Mouse (Mus musculus): ENCODE data around the gene Gpr179.

GRCm38 (mm10) chr11:97363644-97363995, 11.7 kb upstream of the Gpr179 start:
- TF ChIP-seq CTCF (IDR thresholded peaks at IDR 0.05; ENCODE audit: extremely low read depth, insufficient read depth, insufficient read length, insufficient replicate concordance) (no peak), POLR2A (IDR thresholded peaks at IDR 0.05; ENCODE audit: low read depth, low read length) (no peak)

All from spleen, adult 2 months (tissue).